Mouse (Mus musculus) c-Kit-positive CD71-positive TER-119-negative erythroid progenitor cells, embryonic 14.5 days (primary cell): ENCODE data around the gene Odaph.
"Not testable (repeated sequence)": the region's sequence is repeated elsewhere in the genome, so short reads cannot be mapped to it uniquely, and the experiment has no call there.

Source experiments
- DNase-seq: peaks from one replicate; pipeline ENCODE4 v3.0.0-alpha.2; 2013; ENCODE audit warnings: low read depth

Gene Odaph

GRCm38 (mm10) chr5:91987236-91987635 is at the start of gene Odaph:
Odaph (plus strand) TSS chr5:91987475.
- no peak for DNase-seq

- not testable (repeated sequence) for DNase-seq
Observed at GRCm38 (mm10) chr5:91945609-91946008, 41.7 kb upstream of the Odaph start.

GRCm38 (mm10) chr5:91947008-91947407 is 40.3 kb upstream of the Odaph start:
- no peak for DNase-seq

GRCm38 (mm10) chr5:91949441-91949840 is 37.8 kb upstream of the Odaph start:
- DNase-seq, result no peak

- DNase-seq, result no peak
Observed at GRCm38 (mm10) chr5:91951404-91951803, 35.9 kb upstream of the Odaph start.

GRCm38 (mm10) chr5:91956991-91957760 is 30.1 kb upstream of the Odaph start:
- DNase-seq, result no peak

- no peak for DNase-seq
Observed at GRCm38 (mm10) chr5:91959096-91959495, 28.2 kb upstream of the Odaph start.

GRCm38 (mm10) chr5:91959986-91960385 is 27.3 kb upstream of the Odaph start:
- DNase-seq, result no peak

GRCm38 (mm10) chr5:91960606-91961254 is 26.5 kb upstream of the Odaph start:
- DNase-seq, result no peak

GRCm38 (mm10) chr5:91961370-91961769 is 25.9 kb upstream of the Odaph start:
- no peak for DNase-seq

GRCm38 (mm10) chr5:91962259-91962638 is 25.0 kb upstream of the Odaph start:
- no peak for DNase-seq

- peak; percentile 87 for DNase-seq
Observed at GRCm38 (mm10) chr5:91962639-91963440, 24.4 kb upstream of the Odaph start, which contains the start of gene Rchy1. Rchy1 (minus strand) TSS chr5:91963068.

GRCm38 (mm10) chr5:91972046-91972445 is 15.2 kb upstream of the Odaph start:
- no peak for DNase-seq

- DNase-seq, result no peak
Observed at GRCm38 (mm10) chr5:91974002-91974401, 13.3 kb upstream of the Odaph start.

- DNase-seq, result no peak
Observed at GRCm38 (mm10) chr5:91975758-91976157, 11.5 kb upstream of the Odaph start.

- DNase-seq, result no peak
Observed at GRCm38 (mm10) chr5:91976566-91977396, 10.5 kb upstream of the Odaph start.

- no peak for DNase-seq
Observed at GRCm38 (mm10) chr5:91977397-91977770, 9.9 kb upstream of the Odaph start.

- no peak for DNase-seq
Observed at GRCm38 (mm10) chr5:91981176-91981840, 6.0 kb upstream of the Odaph start.

- no peak for DNase-seq
Observed at GRCm38 (mm10) chr5:91983490-91983889, 3.8 kb upstream of the Odaph start.

- no peak for DNase-seq
Observed at GRCm38 (mm10) chr5:91985721-91986120, 1.6 kb upstream of the Odaph start.

- no peak for DNase-seq
Observed at GRCm38 (mm10) chr5:91987799-91988198, 524 bp downstream of the Odaph start.
